Mouse (Mus musculus) frontal cortex, postnatal 10 days (tissue): ENCODE data around the gene Gm16253.

Source experiments
- DNase-seq, 2 experiments: peaks; one replicate each; pipeline ENCODE4 v3.0.0; 2022; ENCODE audit warnings: low spot score in 2 of 2, mixed read lengths in 1 of 2

The Gm16253 gene

GRCm38 (mm10) chr3:96557694-96558093 lies 19.1 kb upstream of the Gm16253 start, which contains the start of gene Txnip:
TSS of gene Txnip (plus strand) at chr3:96557957.
- peak; percentile 98 for DNase-seq

GRCm38 (mm10) chr3:96558159-96558558 lies 18.6 kb upstream of the Gm16253 start:
- no peak for DNase-seq

GRCm38 (mm10) chr3:96558668-96559196 lies 18.1 kb upstream of the Gm16253 start:
- no peak for DNase-seq

- no peak for DNase-seq
These were observed 17.3 kb upstream of the Gm16253 start for GRCm38 (mm10) chr3:96559398-96559910.

- DNase-seq: no peak
These were observed 16.6 kb upstream of the Gm16253 start for GRCm38 (mm10) chr3:96559911-96560850.

GRCm38 (mm10) chr3:96560881-96561668 lies 15.7 kb upstream of the Gm16253 start:
- no peak for DNase-seq

- no peak for DNase-seq
These were observed 14.7 kb upstream of the Gm16253 start for GRCm38 (mm10) chr3:96561946-96562681.

GRCm38 (mm10) chr3:96563267-96563666 lies 13.5 kb upstream of the Gm16253 start:
- no peak for DNase-seq

- DNase-seq: no peak
These were observed 12.7 kb upstream of the Gm16253 start for GRCm38 (mm10) chr3:96563911-96564632.

GRCm38 (mm10) chr3:96564633-96565032 lies 12.2 kb upstream of the Gm16253 start:
- DNase-seq: no peak

GRCm38 (mm10) chr3:96565105-96565504 lies 11.7 kb upstream of the Gm16253 start:
- DNase-seq: no peak

GRCm38 (mm10) chr3:96566661-96567450 lies 9.9 kb upstream of the Gm16253 start:
- no peak for DNase-seq

- DNase-seq: no peak
These were observed 8.2 kb upstream of the Gm16253 start for GRCm38 (mm10) chr3:96568605-96569004.

GRCm38 (mm10) chr3:96569506-96569905 lies 7.3 kb upstream of the Gm16253 start:
- no peak for DNase-seq

GRCm38 (mm10) chr3:96569966-96570605 lies 6.7 kb upstream of the Gm16253 start:
- DNase-seq: no peak

- no peak for DNase-seq
These were observed 6.1 kb upstream of the Gm16253 start for GRCm38 (mm10) chr3:96570643-96571042.

GRCm38 (mm10) chr3:96571336-96571735 lies 5.4 kb upstream of the Gm16253 start:
- DNase-seq: no peak

- DNase-seq: no peak
These were observed 4.7 kb upstream of the Gm16253 start for GRCm38 (mm10) chr3:96571896-96572698.
